Mouse (Mus musculus) lung, adult 2 months (tissue): ENCODE measurements around the gene Acox3.

Experiments
- CTCF ChIP-seq: fragments of 200-500 bp; IDR thresholded peaks from 2 replicates; pipeline ENCODE4 v1.5.1; 2011; ENCODE audit warnings: mild to moderate bottlenecking, low read length, control low read depth; ENCODE audit not compliant: insufficient read depth
- POLR2A ChIP-seq: fragments of 200-500 bp; IDR thresholded peaks from 2 replicates; pipeline ENCODE4 v1.6.1; 2011; ENCODE audit warnings: low read depth, mild to moderate bottlenecking, control low read depth, low read length, borderline replicate concordance; ENCODE audit errors: extremely low read depth

- TF ChIP-seq CTCF (no peak), POLR2A (no peak)
Observed at GRCm38 (mm10) chr5:35647562-35647961, 64.7 kb downstream of the Acox3 start.
